Mouse (Mus musculus) left cerebral cortex, postnatal 10 days (tissue): Measurements from ENCODE around the gene Galr2. TPM values are rescaled to one million over a fixed set of nuclear protein-coding genes. Genes with fewer than 3 reads are reported as not detected.

ENCODE experiments used
- DNase-seq, 2 experiments: peaks; one replicate each; pipeline ENCODE4 v3.0.0; 2021 to 2022; ENCODE audit warnings: low spot score in 2 of 2, mixed read lengths in 1 of 2; ENCODE audit errors: extremely low spot score in 1 of 2
- intact Hi-C: fragments of 180-260 bp; cut with DNase I; formaldehyde crosslinking; loops from one replicate; pipeline ENCODE4 v1.15.1; 2025
- total RNA-seq, 2 experiments: library from RNA; stranded (reverse); gene quantifications; 2 replicates each; pipeline ENCODE4 v1.2.3; 2021

Gene Galr2
- total RNA-seq = not detected

GRCm38 (mm10) chr11:116280751-116281663 is at the start of gene Galr2:
Gene Galr2 (plus strand): TSS chr11:116280939.
- intact Hi-C loops = no loop called here
- DNase-seq = no peak

GRCm38 (mm10) chr11:116232427-116232826 is 48.3 kb upstream of the Galr2 start:
- intact Hi-C loops = no loop called here
- DNase-seq = no peak

GRCm38 (mm10) chr11:116234901-116235300 is 45.8 kb upstream of the Galr2 start:
- no peak for DNase-seq
- intact Hi-C loops = no loop called here

DNA sequence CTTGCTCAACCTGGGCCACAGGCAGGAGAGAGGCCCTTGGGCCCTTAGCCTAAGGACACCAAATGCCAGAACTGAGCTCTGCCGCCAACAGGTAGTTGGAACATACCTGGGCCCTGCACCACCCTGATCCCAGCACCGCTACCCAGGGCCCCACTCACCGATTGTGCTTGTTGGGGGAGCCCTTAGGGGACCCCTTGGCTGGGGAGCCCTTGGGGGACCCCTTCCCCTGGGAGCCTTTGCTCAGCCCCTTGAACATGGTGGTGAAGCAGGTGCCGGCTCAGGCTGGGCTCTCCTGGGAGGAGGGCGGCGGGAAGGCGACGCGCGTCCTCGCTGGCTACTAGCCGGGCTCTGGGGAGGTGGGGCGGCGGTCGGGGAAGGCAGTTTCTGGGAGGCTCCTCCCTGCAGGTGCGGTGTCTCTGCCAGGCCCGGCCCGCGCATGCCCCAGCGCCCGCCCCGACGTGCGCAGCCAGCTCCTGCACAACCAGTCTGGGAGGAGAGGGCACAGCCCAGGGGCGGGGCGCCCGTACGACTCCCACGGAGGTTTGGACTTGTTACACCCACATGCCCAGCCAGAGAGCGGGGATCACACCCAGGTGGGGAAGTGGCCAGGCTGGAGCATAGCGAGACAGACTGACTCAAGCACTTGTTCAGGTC is 42.9 kb upstream of the Galr2 start, which contains the start of gene Evpl:
Gene Evpl (minus strand): TSS at position 336 of the 654 bp plus-strand sequence.
- DNase-seq = peak in 1 of 2 experiments; percentile 55
- intact Hi-C loops = no loop called here

- peak in 1 of 2 experiments; percentile 61 for DNase-seq
- intact Hi-C loops = no loop called here
Observed at GRCm38 (mm10) chr11:116239797-116240196, 40.9 kb upstream of the Galr2 start.

DNA sequence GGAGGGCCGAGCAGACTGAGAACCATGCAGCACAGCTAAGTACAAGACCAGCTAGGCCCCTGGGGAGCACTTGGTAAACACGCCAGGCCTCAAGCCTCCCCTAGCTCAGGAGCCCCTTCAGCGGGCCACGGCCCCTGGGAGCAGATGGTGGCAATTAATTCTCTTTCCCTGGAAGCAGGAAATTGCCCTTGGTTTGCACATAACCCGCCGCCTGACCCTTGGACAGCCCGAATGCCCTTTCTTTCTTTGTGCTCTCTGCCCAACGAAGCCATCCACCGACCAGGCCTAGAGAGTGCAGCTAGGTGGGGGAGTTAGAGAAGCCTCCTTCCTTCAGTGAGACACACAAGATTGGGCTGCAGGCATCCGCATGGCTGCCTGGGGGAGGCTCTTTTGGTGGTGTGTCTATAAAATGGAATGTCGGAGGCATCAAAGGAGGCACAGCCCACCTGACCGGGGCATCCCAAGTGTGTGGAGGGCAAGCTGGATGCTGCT is 38.9 kb upstream of the Galr2 start:
- intact Hi-C loops = no loop called here
- no peak for DNase-seq

DNA sequence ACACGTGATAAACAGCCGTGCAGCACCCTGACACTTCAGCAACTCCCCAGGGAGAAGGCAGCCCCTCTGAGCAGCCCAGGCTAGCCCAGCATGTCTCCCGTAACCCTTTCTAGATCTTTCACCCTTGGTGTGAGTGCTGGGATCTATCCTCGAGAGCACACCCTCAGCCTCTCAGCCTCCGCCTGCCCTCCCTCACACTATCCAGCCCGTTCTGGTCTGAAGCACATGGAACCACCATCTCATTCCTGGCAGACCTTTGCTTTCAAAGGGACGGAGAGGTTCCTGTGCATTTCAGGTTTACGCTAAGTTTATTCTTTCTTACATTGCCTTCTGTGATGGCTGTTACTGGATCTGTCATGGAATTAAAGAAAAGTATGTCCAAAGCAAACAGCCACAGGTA is 36.2 kb upstream of the Galr2 start:
- intact Hi-C loops = no loop called here
- DNase-seq = no peak

DNA sequence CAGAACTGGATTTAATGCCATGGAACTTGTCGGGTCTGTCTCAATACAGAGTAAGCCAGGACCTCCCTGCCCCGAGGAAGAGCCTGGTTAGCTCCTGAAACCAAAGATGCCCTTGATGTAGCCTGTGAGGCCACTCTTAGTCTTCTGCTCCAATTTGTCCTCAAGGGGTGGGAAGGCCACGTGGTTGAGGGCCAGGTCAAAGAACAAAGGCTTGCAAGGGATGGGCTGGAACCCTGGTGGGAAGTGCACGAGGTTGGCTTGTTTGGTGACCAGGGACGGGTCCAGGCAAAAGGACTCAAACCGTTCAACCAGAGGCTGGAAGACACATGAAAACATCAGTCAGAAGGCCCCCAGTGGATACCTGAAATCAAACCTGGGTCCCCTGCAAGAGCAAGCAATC is 35.1 kb upstream of the Galr2 start:
- intact Hi-C loops = no loop called here
- DNase-seq = no peak

DNA sequence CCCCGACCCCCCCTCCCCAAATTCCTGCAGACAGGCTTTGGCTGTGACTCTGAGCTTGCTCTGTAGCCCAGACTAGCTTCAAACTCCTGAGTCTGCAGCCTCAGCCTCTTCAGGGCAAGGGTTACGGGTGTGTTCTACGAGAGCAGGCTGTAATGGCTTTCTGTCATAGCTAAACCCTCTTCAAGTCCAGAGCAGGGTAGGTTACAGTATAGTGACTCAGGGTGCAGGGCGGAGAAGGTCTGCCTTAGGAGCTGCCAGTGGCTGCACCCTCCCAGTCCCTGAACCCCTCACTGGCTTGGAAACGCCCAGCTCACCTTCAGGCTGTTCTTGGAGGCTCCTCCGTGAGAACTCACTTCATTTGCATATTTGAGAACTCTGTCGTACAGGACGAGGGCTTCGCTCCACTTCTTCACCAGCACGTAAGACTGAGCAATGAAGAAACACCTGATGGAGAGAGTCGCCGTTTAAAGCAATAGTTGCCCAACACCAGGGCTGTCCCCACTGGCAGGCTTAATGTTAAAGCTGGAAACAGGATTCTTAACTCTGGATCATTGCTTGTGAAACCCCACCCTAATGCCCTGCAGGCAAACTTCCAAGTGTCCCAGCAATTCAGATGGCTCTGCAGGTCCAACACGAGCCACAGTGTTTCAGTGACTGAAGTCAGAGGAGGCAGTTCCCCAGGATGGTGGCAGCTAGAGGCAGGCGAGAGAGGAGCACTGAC is 33.1 kb upstream of the Galr2 start:
- DNase-seq = no peak
- intact Hi-C loops = no loop called here

- intact Hi-C loops = no loop called here
- no peak for DNase-seq
Observed at GRCm38 (mm10) chr11:116250898-116251297, 29.8 kb upstream of the Galr2 start.

GRCm38 (mm10) chr11:116253076-116253600 is 27.6 kb upstream of the Galr2 start:
- DNase-seq = no peak
- intact Hi-C loops = no loop called here

DNA sequence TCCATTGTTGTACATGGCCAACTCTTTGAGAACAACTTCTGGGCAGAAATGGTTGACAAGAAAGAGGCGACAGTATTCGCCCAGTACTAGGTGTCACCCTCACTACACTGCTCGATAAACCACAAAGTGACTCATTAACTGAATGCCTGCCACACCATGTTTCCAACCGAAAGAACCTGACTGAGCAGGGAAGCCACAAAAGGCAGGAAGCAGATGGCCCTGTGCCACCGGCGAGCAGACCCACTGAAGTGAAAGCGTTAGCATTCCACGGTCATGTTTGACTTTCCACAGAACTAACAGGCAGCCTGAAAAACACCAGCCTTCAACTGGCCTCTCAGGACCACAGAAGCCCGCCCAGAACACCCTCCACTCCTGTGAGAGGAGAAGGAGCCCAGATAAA is 26.1 kb upstream of the Galr2 start:
- intact Hi-C loops = no loop called here
- DNase-seq = no peak

DNA sequence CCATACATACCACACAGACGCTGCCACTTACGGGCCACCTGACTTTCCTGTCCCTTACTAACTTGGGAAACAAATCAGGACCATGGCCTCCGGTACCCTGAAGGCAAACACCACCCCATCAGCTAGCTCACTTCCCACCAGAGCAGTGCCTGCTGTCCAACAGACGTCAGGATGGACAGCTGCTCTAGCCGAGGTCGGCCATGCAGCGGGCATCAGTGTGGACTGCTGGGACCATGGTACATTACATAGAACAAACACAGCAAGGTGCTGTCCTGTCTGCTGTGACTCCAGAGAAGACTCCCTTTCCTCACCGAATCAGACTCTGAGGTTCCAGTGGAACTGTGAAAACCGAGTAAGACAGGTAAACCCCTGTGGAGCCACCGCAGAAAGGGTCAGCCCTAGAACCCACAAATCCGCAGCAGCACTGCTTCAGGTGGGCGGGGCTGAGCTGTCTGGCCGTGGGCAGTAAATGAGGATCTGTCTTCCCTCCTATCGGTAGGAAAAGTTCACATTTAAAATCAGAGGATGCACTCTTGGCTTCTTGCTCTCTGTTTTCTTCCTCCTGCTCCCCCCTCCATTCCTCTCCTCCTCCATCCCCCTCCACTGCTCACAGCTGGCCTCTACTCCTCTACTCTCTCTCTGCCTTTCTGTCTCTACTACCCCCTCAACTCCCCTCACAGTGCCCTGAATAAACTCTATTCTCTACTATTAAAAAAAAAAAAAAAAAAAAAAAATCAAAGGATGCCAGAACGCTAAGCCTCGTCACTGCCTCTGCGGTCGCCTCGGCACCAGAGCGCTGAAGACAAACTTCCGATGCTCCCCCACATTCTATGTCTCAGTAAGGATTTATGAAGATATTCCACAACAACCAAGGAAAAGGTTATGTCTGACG is 25.4 kb upstream of the Galr2 start:
- DNase-seq = no peak
- intact Hi-C loops = no loop called here

- DNase-seq = no peak
Observed at GRCm38 (mm10) chr11:116255982-116256675, 24.6 kb upstream of the Galr2 start.

DNA sequence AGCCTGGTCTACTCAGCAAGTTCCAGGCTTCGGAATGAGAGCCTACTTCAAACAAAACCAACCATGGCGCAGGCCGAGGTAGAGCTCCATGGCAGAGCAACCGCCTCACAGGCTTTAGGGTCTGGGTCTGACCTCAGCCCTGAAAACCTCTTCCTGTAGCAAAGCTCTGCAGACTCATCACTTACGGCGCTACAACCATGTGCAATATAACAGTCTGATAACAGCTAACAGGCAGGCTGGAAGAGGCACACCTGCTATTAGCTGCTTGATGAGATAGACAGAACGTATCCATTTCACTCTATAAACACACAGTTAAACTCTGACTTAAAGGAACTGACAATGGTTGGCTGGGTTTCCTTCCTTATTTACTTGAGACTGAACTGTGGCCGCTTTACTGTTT is 21.3 kb upstream of the Galr2 start:
- intact Hi-C loops = no loop called here
- no peak for DNase-seq

More at GRCm38 (mm10) chr11:116255982-116256675, 24.6 kb upstream of the Galr2 start:
- intact Hi-C loops = no loop called here

GRCm38 (mm10) chr11:116260259-116260658 is 20.5 kb upstream of the Galr2 start:
- intact Hi-C loops = no loop called here
- DNase-seq = no peak

DNA sequence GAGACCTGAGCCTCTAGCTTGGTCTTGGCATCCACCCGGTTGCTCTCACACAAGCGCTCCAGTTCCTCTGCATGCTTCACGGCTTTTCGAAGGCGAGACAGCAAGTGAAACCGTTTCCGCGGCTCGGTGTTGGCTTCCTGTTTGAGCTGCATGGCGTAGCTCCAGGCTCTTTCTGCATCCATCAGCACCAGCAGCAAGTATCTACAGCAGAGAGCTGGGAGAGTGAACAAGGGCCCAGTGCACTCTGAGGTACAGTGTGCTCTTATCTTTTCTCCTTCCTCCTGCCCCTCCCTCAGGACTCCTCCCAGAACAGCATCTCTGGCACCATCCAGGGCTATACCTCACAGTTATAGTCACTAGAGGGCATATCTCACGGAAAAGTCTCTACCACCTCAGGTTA is 15.4 kb upstream of the Galr2 start:
- peak in 1 of 2 experiments; percentile 33 for DNase-seq
- intact Hi-C loops = no loop called here

- DNase-seq = no peak
- intact Hi-C loops = no loop called here
Observed at GRCm38 (mm10) chr11:116265850-116266249, 14.9 kb upstream of the Galr2 start.
